Mouse (Mus musculus) neutrophil, adult 5-6 weeks (primary cell): ENCODE measurements around the gene Gm10647. TPM values are rescaled to one million over a fixed set of nuclear protein-coding genes. Genes with fewer than 3 reads are reported as not detected.
"Not testable (repeated sequence)": the region's sequence is repeated elsewhere in the genome, so short reads cannot be mapped to it uniquely, and the experiment has no call there.

ENCODE experiments used
- ATAC-seq: fragments of 151-379, 151-347 bp; 2 replicates; pipeline ENCODE4 v1.8.0; 2017; ENCODE audit warnings: mild to moderate bottlenecking, moderate TSS enrichment; ENCODE audit not compliant: insufficient number of reproducible peaks, poor library complexity, low FRiP score, severe bottlenecking; ENCODE audit errors: extremely low read depth
- total RNA-seq: library from RNA; stranded (forward); fragments of 200-1000 nt; gene quantifications from 2 replicates; pipeline ENCODE4 v1.2.3, GENCODE M21; 2017

The Gm10647 gene
- 0.37 TPM in 1 of 2 replicates, not detected in the other for total RNA-seq

- ATAC-seq: no peak
These were observed at the start of gene Gm10647 for GRCm38 (mm10) chr9:66796739-66797138. Gene Gm10647, plus strand, starts transcription at chr9:66797039.

GRCm38 (mm10) chr9:66748390-66748789 is 48.4 kb upstream of the Gm10647 start:
- no peak for ATAC-seq

DNA sequence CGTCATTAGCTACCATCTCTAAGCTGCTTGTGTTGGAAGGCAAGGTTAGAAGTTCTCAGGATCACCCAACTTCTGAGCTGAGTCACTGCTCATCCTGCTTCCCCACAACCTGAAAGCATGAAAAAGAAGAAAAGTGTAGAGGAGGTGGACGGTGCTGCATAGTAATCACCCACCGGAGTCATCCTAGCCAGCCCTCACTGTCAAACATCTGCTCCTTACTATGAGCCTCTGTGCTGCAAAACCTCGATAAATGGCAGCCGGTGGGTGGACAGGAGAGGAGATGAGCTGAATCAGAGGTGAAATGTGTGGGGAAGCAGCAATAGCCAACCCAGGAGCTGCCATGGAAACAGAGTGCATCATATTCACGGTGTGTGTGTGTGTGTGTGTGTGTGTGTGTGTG is 44.0 kb upstream of the Gm10647 start:
- ATAC-seq: no peak

GRCm38 (mm10) chr9:66760991-66761390 is 35.8 kb upstream of the Gm10647 start:
- ATAC-seq: no peak

DNA sequence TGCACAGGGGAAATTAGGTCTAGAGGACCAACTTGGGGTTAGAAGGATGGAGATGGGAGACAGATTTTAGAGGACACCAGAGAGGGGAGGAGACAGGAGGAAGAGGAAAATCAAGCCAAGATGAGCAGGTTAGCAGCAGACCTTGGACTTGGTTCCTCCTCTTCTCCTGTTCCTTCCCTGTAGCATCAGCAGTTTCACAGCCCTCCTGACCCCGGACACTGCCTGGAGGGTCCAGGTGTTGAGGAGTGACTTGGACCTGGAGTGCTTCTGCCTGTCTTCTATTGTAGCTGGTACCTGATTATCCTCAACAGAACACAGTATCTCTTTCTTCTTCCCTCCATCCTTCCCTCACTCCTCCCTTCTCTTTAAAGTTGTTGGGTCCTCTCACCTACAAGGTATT is 28.1 kb upstream of the Gm10647 start:
- ATAC-seq: no peak

DNA sequence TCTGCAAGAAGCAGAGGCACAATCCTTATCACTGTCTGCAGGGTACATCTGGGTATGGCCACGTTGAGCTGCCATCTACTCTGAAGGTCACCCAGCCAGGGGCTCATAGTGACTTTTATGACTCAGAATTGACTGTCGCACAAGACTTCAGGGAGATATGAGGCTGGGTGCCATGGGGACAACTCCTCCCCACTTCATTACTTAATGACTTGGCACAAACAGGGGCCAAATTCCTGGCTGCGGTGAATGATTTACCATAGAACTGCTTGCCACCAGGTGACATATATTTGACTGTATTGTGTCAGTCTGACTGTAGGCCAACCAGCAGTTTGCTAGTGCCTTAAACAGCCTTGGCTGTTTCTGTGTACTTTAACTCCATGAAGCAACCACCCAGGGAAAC is 27.6 kb upstream of the Gm10647 start:
- ATAC-seq: no peak

DNA sequence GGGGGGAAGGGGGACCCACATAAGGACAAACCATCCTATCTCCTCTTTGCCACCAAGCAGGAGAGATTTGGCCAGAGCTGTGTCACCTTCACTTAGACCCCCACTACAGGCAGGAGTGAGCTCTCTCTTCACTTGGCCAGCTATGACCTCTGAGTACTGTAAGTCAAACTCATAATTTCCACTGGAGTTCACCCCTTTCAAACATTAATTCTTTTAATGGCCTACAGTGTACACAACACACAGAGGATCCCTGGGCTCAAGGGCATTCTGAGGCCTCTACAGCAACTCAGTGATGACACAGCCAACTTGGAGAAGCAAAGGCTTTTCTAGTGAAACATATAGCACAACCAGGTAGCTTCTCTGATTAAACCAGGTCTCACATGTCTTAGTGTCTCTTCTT is 26.1 kb upstream of the Gm10647 start:
- ATAC-seq: no peak

GRCm38 (mm10) chr9:66784552-66784951 is 12.3 kb upstream of the Gm10647 start:
- ATAC-seq: peak; percentile 19; the same call in 1 of the 2 replicates

DNA sequence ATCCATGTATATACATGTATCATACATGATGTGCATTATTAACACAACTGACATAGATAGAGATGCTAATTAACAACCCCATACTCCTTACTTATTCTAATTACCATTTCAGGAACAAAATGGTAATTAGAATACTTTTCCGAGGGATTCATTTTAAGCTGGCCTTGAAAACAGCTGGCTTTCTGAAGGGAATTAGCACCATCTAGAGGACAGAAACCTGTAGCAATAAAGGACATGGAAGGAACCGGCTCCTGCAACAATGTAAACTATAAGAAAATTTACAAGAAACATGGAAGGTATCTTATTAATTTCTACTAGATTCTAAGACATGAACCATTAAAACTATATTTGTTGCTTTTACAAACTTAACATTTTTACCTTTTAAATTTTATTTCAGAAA is 9.0 kb upstream of the Gm10647 start:
- ATAC-seq: no peak

DNA sequence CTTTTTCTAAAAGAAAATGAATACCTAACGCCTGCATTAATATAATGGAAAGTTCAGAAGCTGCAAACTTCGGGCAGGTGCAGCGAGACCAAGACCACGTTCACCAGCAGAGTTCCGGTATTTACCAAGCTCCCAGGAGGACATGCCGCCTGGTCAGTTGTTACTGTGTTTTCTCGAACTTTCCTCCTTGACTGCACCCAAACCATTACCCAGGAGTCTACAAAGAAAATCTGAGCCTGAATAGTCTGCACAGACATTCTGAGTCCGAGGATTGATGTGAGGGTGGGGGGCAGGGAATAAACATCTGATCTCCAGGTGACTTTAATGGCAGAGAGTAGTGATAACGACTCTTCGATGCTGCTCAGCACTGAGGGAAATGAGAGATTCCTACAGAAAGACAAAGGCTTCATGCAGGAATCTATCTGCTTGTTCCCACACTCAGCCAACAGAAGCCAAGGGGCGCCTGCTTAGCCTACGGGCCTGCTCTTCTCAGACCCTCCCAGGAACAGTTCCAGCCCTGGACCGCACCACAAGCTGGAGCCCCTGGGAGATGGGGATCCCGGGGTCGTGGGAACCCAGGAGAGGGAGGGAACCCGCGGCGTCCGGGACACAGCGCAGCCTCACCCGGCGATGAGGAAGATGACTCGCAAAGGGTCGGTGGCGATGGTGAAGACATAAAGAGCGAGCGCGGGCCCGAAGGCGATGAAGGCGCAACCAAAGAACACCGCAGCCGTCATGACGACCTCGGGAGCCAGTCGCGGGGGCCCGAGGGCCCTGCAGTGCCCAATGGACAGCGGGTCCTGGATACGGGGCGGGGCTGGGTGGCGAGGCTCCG is 2.0 kb upstream of the Gm10647 start:
- no peak for ATAC-seq

- peak; percentile 85 for ATAC-seq
These were observed 1.1 kb upstream of the Gm10647 start, which contains the start of gene Aph1b for GRCm38 (mm10) chr9:66795464-66796324. Gene Aph1b, minus strand, starts transcription at chr9:66795490.

DNA sequence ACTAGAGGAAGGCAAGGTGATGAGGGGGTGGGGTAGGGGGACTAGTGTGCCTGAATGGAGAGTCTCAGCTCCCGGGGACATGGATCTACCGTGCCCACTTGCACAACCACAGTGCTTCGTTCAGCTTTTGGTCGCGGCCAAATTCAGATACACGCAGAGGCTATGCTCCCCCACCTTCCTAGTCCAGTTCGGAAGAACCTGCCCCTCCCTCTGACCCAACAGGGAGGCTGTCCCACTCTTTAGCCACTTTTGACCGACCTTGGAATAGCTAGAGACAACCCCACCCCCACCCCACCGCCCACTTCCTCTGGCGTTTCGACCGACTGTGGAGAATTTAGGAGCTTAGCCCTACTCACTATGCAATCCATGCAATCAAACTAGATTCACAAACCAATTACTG is 5.1 kb downstream of the Gm10647 start:
- no peak for ATAC-seq

DNA sequence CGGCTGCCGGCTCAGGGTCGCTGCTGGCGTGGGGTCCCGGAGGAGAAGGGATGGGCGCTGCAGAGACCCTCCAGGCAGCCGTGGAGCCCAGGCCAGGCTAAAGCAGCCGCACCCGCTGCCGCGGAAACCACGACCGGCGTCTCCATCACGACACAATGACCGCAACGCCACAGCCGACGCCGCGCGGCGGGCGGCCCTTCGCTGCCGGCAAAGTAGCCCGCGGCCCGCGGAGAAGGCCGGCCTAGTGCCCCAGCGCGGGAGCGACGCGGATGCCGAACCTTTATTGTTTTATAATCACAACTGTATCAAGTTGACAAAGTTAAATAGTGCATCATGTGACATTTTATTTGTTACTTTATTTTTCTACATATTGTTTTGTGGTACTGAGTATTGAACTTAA is 9.1 kb downstream of the Gm10647 start:
- ATAC-seq: not testable (repeated sequence)

- ATAC-seq: no peak
These were observed 16.6 kb downstream of the Gm10647 start for GRCm38 (mm10) chr9:66813392-66813791.

GRCm38 (mm10) chr9:66820996-66821395 is 24.2 kb downstream of the Gm10647 start:
- ATAC-seq: no peak

- 0 out of 2 replicates have a peak, but pooled peaks have one; percentile 6 for ATAC-seq
These were observed 25.4 kb downstream of the Gm10647 start for GRCm38 (mm10) chr9:66822255-66822654.

GRCm38 (mm10) chr9:66825990-66826389 is 29.2 kb downstream of the Gm10647 start:
- ATAC-seq: peak; percentile 26; the same call in 1 of the 2 replicates

DNA sequence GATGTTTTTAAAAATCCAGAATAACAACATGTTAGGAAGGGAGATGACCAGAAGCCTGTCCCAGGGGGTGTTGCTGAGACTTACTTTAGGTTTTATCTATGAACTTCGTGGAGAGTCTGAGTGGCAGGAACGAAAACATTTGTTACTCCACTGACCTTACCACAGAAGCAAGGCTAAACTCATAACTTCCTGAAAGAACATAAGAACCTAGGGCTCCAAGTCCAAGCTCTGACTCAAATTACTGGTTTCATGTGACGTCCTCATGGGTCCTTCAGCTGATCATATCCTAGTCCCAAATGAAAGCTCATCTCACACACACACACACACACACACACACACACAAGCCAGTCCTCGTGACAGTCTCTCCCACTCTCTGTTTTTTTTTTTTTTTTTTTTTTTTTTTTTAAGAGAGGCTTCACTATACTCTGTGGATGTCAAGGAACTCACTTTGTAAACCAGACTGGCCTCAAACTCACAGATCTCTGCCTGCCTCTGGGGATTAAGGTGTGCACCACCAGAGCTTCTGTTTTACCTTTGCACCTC is 35.6 kb downstream of the Gm10647 start:
- ATAC-seq: no peak

DNA sequence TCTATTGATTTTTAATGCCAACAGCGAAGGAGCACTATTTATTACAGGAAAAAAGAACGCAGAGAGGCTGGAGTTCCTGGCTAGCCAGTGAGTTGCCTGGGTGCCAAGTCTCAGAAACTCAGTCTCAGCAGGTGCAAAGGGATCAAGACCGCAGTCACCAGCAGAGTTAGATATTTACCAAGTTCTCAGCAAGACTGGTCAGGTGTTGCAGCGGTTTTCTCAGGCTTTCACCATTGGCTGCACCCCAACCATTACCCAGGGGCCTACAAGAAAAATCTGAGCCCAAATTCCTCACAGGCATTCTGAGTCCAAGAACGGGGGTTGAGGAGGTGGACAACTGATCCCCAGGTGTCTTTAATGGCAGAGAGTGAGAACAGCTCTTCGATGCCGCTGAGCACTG is 37.0 kb downstream of the Gm10647 start:
- no peak for ATAC-seq
